Mouse (Mus musculus): ENCODE results near the gene Sfrp2.

Sfrp2 gene

GRCm38 (mm10) chr3:83771160-83771869 lies 5.2 kb downstream of the Sfrp2 start:
- DNase-seq (ENCODE audit: extremely low spot score, low read depth, low spot score) = no peak

GRCm38 (mm10) chr3:83773281-83773680 lies 7.2 kb downstream of the Sfrp2 start:
- DNase-seq (ENCODE audit: extremely low spot score, low read depth, low spot score) = no peak

GRCm38 (mm10) chr3:83775403-83775802 lies 9.3 kb downstream of the Sfrp2 start:
- DNase-seq (ENCODE audit: extremely low spot score, low read depth, low spot score) = no peak

GRCm38 (mm10) chr3:83781460-83782222 lies 15.5 kb downstream of the Sfrp2 start:
- DNase-seq (ENCODE audit: extremely low spot score, low read depth, low spot score) = no peak

DNA sequence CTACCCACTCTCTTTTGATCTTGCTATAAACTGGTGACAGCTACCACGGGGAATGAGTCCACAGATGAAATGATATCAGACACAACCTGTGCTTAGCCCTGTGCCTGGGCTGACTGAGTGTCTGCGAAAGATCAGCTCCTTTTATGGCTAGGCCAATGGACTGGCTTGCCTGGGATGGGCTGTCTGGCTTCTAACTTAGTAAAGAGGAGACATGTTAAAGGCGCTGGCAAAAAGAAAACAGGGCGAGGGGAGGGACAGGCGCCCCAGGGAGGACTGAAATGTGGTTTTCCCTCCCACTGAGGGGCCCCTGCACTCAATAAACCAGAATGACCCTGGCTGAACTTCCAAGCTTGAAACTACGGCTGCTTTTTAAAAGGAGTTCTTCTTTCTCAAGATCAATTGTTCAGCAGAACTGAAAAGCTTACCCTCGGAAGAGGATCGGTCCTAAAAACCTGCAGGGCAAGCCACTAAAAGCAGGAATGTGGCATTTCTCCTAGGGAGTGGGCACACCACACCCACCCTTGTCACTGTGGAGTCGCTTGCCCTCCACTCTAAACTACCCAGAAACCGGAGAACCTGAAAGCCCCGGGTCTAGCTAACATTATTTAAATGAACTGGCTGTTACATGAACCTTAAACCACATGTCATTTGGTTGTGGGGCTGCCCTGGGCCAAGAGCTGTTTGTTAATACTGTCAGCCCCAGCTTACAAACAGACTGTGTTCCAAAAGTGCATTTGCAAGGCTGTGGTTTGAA lies 17.8 kb downstream of the Sfrp2 start:
- no peak for DNase-seq (ENCODE audit: extremely low spot score, low read depth, low spot score)

DNA sequence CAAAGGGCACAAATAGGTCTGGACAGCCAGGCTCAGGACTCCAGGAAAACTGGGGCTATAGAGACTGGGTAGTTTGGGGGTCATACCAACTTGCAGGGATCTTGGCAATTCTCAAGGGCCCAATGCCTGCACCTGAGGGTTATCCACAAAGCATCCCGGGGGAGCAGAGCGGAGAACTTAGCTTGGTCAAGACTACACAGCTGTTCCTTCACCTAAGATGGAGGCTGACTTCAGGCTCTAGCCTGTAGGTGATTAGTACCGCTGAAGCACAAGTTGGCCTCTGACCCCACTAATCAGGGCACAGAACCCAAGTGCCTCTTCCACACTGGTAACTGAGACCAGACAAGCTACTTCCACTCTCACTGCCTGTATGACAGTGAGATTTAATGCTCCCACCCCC lies 18.6 kb downstream of the Sfrp2 start:
- DNase-seq (ENCODE audit: extremely low spot score, low read depth, low spot score) = no peak

DNA sequence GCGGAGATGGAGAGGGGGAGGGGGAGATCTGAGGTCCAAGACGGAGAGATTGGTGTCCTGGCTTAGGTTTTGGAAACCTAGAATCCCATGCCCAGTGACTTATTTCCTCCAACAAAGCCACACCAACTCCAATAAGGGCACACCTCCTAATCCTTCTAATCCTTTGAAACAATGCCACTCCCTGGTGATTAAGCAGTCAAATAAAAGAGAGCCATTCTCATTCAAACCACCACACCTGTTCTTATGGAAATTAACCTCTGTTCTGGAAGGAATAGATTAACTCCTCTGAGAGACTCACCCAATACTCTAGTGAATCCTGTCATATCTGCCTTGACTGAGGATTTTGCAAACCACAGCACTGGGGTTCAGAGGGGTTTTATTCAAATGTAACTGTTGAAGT lies 21.0 kb downstream of the Sfrp2 start:
- DNase-seq (ENCODE audit: extremely low spot score, low read depth, low spot score) = no peak

GRCm38 (mm10) chr3:83787776-83788305 lies 21.7 kb downstream of the Sfrp2 start:
- DNase-seq (ENCODE audit: extremely low spot score, low read depth, low spot score) = no peak

DNA sequence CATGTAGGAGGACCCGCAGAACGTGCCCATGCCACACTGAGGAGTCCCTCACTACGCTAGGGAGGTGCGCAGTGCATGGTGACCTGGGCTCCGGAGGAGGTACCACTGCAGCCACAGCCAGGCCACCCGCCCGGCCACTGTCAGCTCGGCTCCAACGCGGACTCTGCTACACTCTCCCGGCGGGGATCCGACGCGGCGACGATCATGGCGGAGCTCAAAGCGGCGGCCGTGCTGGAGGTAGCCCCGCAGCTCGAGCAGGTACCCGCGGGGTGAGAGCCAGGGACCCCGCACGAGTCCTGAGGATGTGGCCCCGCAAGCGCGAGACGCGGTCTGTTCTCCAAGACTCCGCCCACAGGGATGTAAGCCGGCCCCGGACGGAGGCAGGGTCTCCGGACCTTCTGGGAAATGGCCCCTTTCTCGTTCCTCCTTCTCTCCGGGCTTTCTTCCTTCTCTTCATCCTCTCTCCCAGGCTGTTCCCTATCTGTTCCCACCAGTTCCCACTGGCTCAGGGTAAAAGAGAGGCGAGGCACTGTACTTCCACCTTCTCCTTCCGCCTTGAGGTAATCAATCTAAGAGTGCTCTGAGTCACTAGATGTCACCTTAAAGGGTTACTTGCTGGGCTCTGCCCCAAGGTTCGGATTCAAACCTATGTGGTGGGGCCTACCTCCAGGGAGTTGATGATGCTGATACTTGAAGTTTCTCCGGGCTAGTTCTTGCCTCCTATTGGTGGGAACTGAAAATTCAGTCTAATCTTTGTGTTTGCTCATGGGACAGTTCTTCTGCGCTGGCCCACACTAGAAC lies 23.7 kb downstream of the Sfrp2 start:
- no peak for DNase-seq (ENCODE audit: extremely low spot score, low read depth, low spot score)

DNA sequence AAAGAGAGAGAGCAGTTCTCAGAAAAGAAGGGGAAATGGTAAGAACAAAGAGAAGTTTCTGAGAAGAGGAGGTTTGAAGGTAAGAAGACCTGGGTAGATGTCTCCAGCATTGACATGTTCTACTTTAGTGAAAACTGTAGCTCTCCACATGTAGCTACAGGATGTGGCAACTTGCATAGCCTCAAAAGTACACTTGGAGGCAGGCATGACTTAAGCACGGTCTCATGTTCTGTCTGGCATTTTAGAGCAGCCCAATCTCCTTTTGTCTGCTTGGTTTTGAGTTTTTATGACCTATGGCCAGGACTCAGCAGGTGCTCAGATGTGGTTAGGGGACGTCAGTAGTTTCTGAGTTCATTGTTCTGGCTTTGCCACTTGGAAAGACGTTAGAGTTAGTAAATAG lies 25.3 kb downstream of the Sfrp2 start:
- no peak for DNase-seq (ENCODE audit: extremely low spot score, low read depth, low spot score)

DNA sequence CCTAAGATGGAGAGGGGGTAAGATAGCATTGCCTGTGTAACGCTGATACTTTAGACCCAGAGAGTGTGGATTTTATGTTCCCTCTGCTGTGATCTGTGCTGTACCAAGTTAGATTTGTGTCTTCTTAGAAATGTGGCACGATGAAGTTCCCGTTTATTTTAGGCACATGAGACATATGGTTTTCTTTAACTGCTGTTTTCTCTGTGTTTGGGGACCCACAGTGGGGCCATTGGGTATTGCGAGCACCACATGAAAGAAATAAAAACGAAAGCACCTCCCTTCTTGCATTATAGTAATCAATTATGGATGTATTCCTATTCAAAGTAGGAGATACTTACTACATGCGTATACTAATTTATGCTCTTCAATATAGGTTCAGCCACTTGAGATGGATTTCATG lies 31.0 kb downstream of the Sfrp2 start:
- DNase-seq (ENCODE audit: extremely low spot score, low read depth, low spot score) = no peak

- no peak for DNase-seq (ENCODE audit: extremely low spot score, low read depth, low spot score)
These were observed 31.7 kb downstream of the Sfrp2 start for GRCm38 (mm10) chr3:83797828-83798227.

DNA sequence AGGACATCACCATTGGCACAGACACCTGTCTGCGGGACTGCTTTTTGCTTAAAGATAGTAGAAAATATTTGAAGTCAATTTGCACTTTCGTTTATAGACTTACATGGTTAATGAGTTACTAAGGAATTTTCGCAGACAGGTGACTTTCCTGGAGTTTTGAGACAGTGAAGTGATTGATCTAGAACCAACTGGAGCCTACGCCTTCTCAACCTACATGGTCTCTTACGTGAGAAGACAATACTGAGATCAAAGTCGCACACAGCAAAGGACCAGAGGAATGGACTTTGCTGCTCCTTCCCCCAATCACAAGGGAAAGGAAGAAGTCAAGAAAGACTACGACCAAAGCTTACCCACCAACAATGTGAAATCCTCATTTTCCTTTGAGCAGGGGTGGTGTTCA lies 33.4 kb downstream of the Sfrp2 start:
- no peak for DNase-seq (ENCODE audit: extremely low spot score, low read depth, low spot score)

GRCm38 (mm10) chr3:83801649-83802155 lies 35.6 kb downstream of the Sfrp2 start:
- DNase-seq (ENCODE audit: extremely low spot score, low read depth, low spot score) = no peak

DNA sequence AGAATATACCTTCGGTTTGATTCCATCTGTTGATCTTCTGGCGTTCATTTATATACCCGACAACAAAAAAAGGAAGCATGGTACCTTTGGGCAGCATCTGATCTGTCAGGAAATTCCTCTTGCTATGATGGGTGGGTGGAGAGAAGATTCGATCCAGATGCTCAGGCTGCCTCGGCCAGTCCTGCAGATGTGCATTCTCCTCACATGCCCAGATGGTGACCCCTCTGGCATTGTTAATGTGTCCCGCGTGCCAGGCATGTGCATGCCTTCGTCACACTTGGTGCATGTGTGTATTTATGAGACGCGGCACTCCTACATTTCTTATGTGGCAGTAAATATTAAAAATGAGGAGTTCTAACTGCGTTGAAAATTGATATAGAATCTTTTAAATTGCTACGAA lies 42.4 kb downstream of the Sfrp2 start:
- DNase-seq (ENCODE audit: extremely low spot score, low read depth, low spot score) = no peak

DNA sequence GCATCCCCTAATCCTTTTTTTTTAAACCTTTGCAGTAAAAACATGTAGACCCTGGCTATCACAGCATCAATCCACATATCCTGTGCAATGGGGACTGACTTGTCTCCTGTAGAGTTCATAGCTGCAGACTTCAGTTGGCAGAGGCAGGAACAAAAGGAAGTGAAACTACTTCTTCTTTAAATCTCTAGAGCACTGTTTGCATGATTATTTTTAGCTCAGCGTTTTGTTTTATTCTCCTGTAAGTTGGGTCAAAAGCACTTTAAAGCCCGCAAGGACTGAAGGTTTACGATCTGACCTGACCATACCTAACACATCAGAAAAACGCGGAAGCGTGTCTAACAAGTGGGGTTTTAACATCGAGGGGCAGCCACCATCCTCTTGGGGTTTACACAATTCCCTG lies 45.9 kb downstream of the Sfrp2 start:
- no peak for DNase-seq (ENCODE audit: extremely low spot score, low read depth, low spot score)

DNA sequence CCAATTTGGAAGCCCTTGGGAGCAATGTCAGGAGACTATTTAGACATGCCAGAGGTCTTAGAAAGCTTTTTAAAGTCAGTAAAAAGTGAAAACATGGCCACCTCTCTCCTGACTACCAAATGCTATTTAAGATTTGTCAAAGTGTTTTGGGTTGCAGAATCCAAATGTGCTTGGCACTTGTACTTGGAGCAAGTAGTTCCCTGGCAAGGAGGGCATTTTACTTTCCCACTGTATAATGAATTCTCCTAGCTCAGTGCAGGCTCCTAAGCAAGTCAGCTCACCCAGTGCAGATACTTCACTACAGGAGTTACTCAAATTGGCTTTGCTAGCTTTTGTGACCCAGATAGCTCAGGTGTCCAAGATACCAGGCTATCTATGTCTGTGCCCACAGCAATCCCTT lies 46.7 kb downstream of the Sfrp2 start:
- DNase-seq (ENCODE audit: extremely low spot score, low read depth, low spot score) = no peak

GRCm38 (mm10) chr3:83816372-83816925 lies 50.3 kb downstream of the Sfrp2 start:
- no peak for DNase-seq (ENCODE audit: extremely low spot score, low read depth, low spot score)

GRCm38 (mm10) chr3:83823774-83824173 lies 57.7 kb downstream of the Sfrp2 start:
- DNase-seq (ENCODE audit: extremely low spot score, low read depth, low spot score) = no peak
